Mouse (Mus musculus) 416B (cell line): ENCODE data around the gene Efhb.

Experiments
- DNase-seq: peaks from one replicate; pipeline ENCODE4 v3.0.0; 2011; ENCODE audit warnings: low read depth

Gene Efhb

GRCm38 (mm10) chr17:53462603-53463495 lies at the start of gene Efhb:
Gene Efhb, minus strand, starts transcription at chr17:53463321.
- peak; percentile 32 for DNase-seq

GRCm38 (mm10) chr17:53512311-53512951 lies 49.3 kb upstream of the Efhb start:
- peak; percentile 46 for DNase-seq

- no peak for DNase-seq
These were observed 39.8 kb upstream of the Efhb start for GRCm38 (mm10) chr17:53502966-53503365.

GRCm38 (mm10) chr17:53489007-53489378 lies 25.9 kb upstream of the Efhb start:
- DNase-seq = no peak

GRCm38 (mm10) chr17:53488291-53489006 lies 25.3 kb upstream of the Efhb start:
- DNase-seq = peak; percentile 94

- no peak for DNase-seq
These were observed 17.3 kb upstream of the Efhb start for GRCm38 (mm10) chr17:53480433-53480832.

- peak; percentile 58 for DNase-seq
These were observed 16.5 kb upstream of the Efhb start for GRCm38 (mm10) chr17:53479604-53480041.

GRCm38 (mm10) chr17:53478858-53479603 lies 15.9 kb upstream of the Efhb start, which contains the start of gene Rab5a:
Gene Rab5a, plus strand, starts transcription at chr17:53479234.
- peak; percentile 99 for DNase-seq

GRCm38 (mm10) chr17:53478066-53478857 lies 15.1 kb upstream of the Efhb start:
- no peak for DNase-seq

- DNase-seq = peak; percentile 38
These were observed 5.6 kb upstream of the Efhb start for GRCm38 (mm10) chr17:53468697-53469096.

GRCm38 (mm10) chr17:53465569-53465968 lies 2.4 kb upstream of the Efhb start:
- DNase-seq = peak; percentile 49

GRCm38 (mm10) chr17:53463496-53463840 lies 347 bp upstream of the Efhb start:
- DNase-seq = no peak

GRCm38 (mm10) chr17:53456742-53457141 lies 6.4 kb downstream of the Efhb start:
- no peak for DNase-seq

GRCm38 (mm10) chr17:53456152-53456551 lies 7.0 kb downstream of the Efhb start:
- DNase-seq = no peak

GRCm38 (mm10) chr17:53402689-53403306 lies 60.3 kb downstream of the Efhb start:
- DNase-seq = peak; percentile 56

GRCm38 (mm10) chr17:53393201-53393600 lies 69.9 kb downstream of the Efhb start:
- DNase-seq = no peak

GRCm38 (mm10) chr17:53389507-53389906 lies 73.6 kb downstream of the Efhb start:
- peak; percentile 45 for DNase-seq

GRCm38 (mm10) chr17:53387581-53388473 lies 75.3 kb downstream of the Efhb start:
- peak; percentile 38 for DNase-seq

- no peak for DNase-seq
These were observed 76.3 kb downstream of the Efhb start for GRCm38 (mm10) chr17:53386863-53387262.

- no peak for DNase-seq
These were observed 99.0 kb downstream of the Efhb start for GRCm38 (mm10) chr17:53364111-53364510.
